Mouse (Mus musculus) heart, embryonic 10.5 days (tissue): ENCODE data around the gene Tff1. TPM values are rescaled to one million over a fixed set of nuclear protein-coding genes. Genes with fewer than 3 reads are reported as not detected.

Experiments
- DNase-seq: peaks from one replicate; pipeline ENCODE4 v3.0.0-alpha.2; 2017; ENCODE audit warnings: low spot score
- H3K27ac ChIP-seq: fragments of 300-500 bp; sonication (generic); 2 replicates; pipeline ENCODE4 v1.5.1; 2016; ENCODE audit warnings: mild to moderate bottlenecking
- H3K27me3 ChIP-seq: fragments of 300-500 bp; sonication (generic); 2 replicates; pipeline ENCODE4 v1.6.1; 2016; ENCODE audit warnings: mild to moderate bottlenecking; ENCODE audit not compliant: poor library complexity, insufficient read depth, severe bottlenecking
- H3K36me3 ChIP-seq: fragments of 300-500 bp; sonication (generic); 2 replicates; pipeline ENCODE4 v1.6.1; 2016; ENCODE audit warnings: mild to moderate bottlenecking, moderate library complexity
- H3K4me1 ChIP-seq: fragments of 300-500 bp; sonication (generic); 2 replicates; pipeline ENCODE4 v1.6.1; 2016; ENCODE audit warnings: mild to moderate bottlenecking
- H3K4me3 ChIP-seq: fragments of 300-500 bp; sonication (generic); 2 replicates; pipeline ENCODE4 v1.5.1; 2016; ENCODE audit warnings: mild to moderate bottlenecking, moderate library complexity
- H3K9me3 ChIP-seq: fragments of 300-500 bp; sonication (generic); 2 replicates; pipeline ENCODE4 v1.6.1; 2016; ENCODE audit warnings: mild to moderate bottlenecking, moderate library complexity
- WGBS: fragments of 180-500 bp; shearing (Covaris S2); methylation state at CpG from one replicate; pipeline ENCODE4 v1.1.7; 2016; 5-methylcytosine and 5-hydroxymethylcytosine counted together
- polyA plus RNA-seq: library from polyadenylated mRNA; unstranded; fragments of >200 nt; fragmentation: Nextera tagmentation; extraction: Ambion mirVana; gene quantifications from 2 replicates; pipeline ENCODE4 v1.2.1, GENCODE M21; 2016

Gene Tff1
- polyA plus RNA-seq, 1 experiment from 2014 or later = 0.33 TPM

DNA sequence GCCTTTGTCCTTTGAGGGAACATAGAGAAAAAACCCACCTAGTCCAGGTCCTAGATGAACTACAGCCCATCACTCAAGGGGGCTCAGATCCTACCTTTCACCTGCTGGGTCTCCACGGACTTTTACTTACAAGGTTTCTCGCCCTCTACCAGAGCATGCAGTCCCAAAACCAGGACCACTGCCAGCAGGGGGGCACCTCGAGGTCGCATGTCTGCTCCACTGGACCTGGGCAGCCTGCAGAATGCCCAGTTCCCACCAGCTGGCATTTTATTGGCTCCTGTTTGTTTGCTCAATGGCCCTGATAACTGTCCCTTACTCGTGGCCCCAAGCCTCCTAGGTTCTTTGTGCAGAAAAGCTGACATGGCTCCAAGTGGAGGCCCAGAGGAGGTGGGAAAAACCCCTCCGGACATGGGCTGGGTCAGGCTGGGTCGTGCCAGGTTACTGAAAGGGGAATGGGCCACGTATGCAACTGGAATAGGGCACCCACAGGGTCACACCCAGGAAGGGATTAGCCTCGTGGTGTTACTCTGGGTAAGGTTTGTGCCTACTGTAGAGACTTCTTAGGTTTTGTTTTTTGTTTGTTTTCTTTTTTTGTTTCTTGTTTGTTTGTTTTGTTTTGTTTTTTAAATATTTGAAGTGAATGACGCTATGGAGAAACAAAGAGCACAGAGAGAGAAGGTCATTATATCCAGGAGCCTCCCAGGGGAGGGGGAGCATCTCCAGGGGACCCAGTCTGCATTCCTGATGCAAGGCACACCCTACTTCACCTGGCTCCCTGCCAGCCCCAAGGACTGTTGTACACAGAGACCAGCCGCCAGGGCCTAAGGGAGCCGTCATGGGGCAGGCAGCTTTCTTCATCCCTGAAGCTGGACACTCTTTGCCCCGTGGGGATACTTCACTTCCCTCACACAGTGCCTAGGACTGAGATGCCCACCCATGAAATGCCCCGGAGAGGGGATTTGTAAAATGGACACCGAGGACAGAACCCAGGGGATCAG is 20.7 kb downstream of the Tff1 start, which contains the start of gene Tff2:
TSS of gene Tff2 (minus strand) at position 243 of the 998 bp plus-strand sequence.
- no peaks in the 10 kb centered on the region for H3K4me1 ChIP-seq
- 0 out of 2 replicates have a peak within 1 kb of the TSS, but pooled peaks have one; percentile 13 for H3K27ac ChIP-seq
- no peak for DNase-seq
- H3K4me3 ChIP-seq = no peak within 1 kb of the TSS
- peaks cover 6% of the 10 kb centered on the region; the same call in 1 of the 2 replicates for H3K27me3 ChIP-seq
- no peaks in the 10 kb centered on the region for H3K9me3 ChIP-seq
- 68% methylated on average over 15 of the region's 15 CpGs for WGBS
- H3K36me3 ChIP-seq = no peaks in the 10 kb centered on the region

- WGBS = 87% methylated on average over 7 of the region's 7 CpGs
- peaks cover 6% of the 10 kb centered on the region; the same call in 1 of the 2 replicates for H3K27me3 ChIP-seq
- H3K9me3 ChIP-seq = no peaks in the 10 kb centered on the region
- H3K27ac ChIP-seq = no peak overlapping the region
- H3K4me1 ChIP-seq = no peaks in the 10 kb centered on the region
- no peak for DNase-seq
- H3K4me3 ChIP-seq = no peak overlapping the region
- H3K36me3 ChIP-seq = no peaks in the 10 kb centered on the region
These were observed 23.0 kb downstream of the Tff1 start for GRCm38 (mm10) chr17:31142116-31142515.

GRCm38 (mm10) chr17:31138398-31138797 is 26.7 kb downstream of the Tff1 start:
- no peaks in the 10 kb centered on the region; the same call in 1 of the 2 replicates for H3K27me3 ChIP-seq
- H3K9me3 ChIP-seq = no peaks in the 10 kb centered on the region
- H3K4me1 ChIP-seq = peaks cover 2% of the 10 kb centered on the region; the same call in 1 of the 2 replicates
- no peak for DNase-seq
- H3K4me3 ChIP-seq = no peak overlapping the region
- no peak overlapping the region for H3K27ac ChIP-seq
- WGBS = 18% methylated on average over 5 of the region's 5 CpGs
- no peaks in the 10 kb centered on the region for H3K36me3 ChIP-seq

GRCm38 (mm10) chr17:31136821-31137220 is 28.3 kb downstream of the Tff1 start:
- peaks cover 2% of the 10 kb centered on the region; the same call in 1 of the 2 replicates for H3K4me1 ChIP-seq
- no peaks in the 10 kb centered on the region for H3K36me3 ChIP-seq
- H3K27ac ChIP-seq = no peak overlapping the region
- WGBS = 82% methylated on average over 1 of the region's 1 CpGs
- H3K4me3 ChIP-seq = no peak overlapping the region
- no peak for DNase-seq
- H3K27me3 ChIP-seq = no peaks in the 10 kb centered on the region; the same call in 1 of the 2 replicates
- no peaks in the 10 kb centered on the region for H3K9me3 ChIP-seq

- Histone ChIP-seq H3K27ac (no peak overlapping the region), H3K4me3 (no peak overlapping the region), H3K4me1 (peaks cover 2% of the 10 kb centered on the region; the same call in 1 of the 2 replicates), H3K27me3 (peaks cover under 1% of the 10 kb centered on the region), H3K9me3 (no peaks in the 10 kb centered on the region), H3K36me3 (no peaks in the 10 kb centered on the region)
- 46% methylated on average over 3 of the region's 3 CpGs for WGBS
- DNase-seq = no peak
These were observed 28.8 kb downstream of the Tff1 start for GRCm38 (mm10) chr17:31136291-31136690.

- Histone ChIP-seq H3K36me3 (no peaks in the 10 kb centered on the region), H3K9me3 (no peaks in the 10 kb centered on the region)
- 66% methylated on average over 6 of the region's 6 CpGs for WGBS
These were observed 30.2 kb downstream of the Tff1 start for GRCm38 (mm10) chr17:31134913-31135312.

DNA sequence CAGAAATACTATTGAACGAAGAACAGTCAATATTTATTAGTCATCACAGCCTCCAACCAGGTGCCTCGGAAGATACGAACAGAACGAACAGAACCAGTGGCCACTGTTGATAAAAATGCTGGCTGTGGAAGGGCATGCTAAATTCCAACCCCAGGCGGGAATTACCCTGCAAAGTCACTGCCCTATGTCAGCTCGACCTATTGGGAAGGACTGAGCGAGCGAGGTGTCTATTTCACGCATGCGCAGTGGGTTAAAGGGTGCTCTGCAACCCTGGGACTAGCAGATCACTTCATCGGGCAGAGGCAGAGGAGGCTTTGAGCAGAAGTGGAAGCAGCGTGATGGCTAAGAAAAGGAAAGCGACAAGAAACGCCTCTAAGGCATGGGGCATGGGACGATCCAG is 31.3 kb downstream of the Tff1 start:
- peaks cover 5% of the 10 kb centered on the region; the same call in 1 of the 2 replicates for H3K27me3 ChIP-seq
- no peaks in the 10 kb centered on the region for H3K9me3 ChIP-seq
- H3K4me1 ChIP-seq = peaks cover 6% of the 10 kb centered on the region; the same call in 1 of the 2 replicates
- no peaks in the 10 kb centered on the region for H3K36me3 ChIP-seq
- no peak for DNase-seq
- H3K4me3 ChIP-seq = no peak overlapping the region
- no peak overlapping the region for H3K27ac ChIP-seq
- 72% methylated on average over 15 of the region's 15 CpGs for WGBS

More at GRCm38 (mm10) chr17:31134913-31135312, 30.2 kb downstream of the Tff1 start:
- Histone ChIP-seq H3K4me1 (peaks cover 2% of the 10 kb centered on the region; the same call in 1 of the 2 replicates), H3K4me3 (no peak overlapping the region), H3K27ac (no peak overlapping the region), H3K27me3 (peaks cover 5% of the 10 kb centered on the region)
- no peak for DNase-seq

GRCm38 (mm10) chr17:31131269-31131821 is 33.7 kb downstream of the Tff1 start:
- Histone ChIP-seq H3K27me3 (peaks cover 9% of the 10 kb centered on the region; the same call in 1 of the 2 replicates), H3K36me3 (no peaks in the 10 kb centered on the region), H3K4me3 (no peak overlapping the region), H3K27ac (no peak overlapping the region), H3K9me3 (no peaks in the 10 kb centered on the region), H3K4me1 (peaks cover 6% of the 10 kb centered on the region; the same call in 1 of the 2 replicates)
- no peak for DNase-seq
- WGBS = 74% methylated on average over 10 of the region's 10 CpGs

GRCm38 (mm10) chr17:31129452-31129851 is 35.6 kb downstream of the Tff1 start, which contains the start of gene Tff3:
Gene Tff3 (minus strand): TSS chr17:31129646.
- WGBS = 41% methylated on average over 2 of the region's 2 CpGs
- peaks cover 9% of the 10 kb centered on the region; the same call in 1 of the 2 replicates for H3K27me3 ChIP-seq
- 0 out of 2 replicates have a peak, but pooled peaks cover 4% of the 10 kb centered on the region for H3K4me1 ChIP-seq
- no peaks in the 10 kb centered on the region for H3K9me3 ChIP-seq
- no peak within 1 kb of the TSS for H3K4me3 ChIP-seq
- no peaks in the 10 kb centered on the region for H3K36me3 ChIP-seq
- no peak within 1 kb of the TSS for H3K27ac ChIP-seq
- DNase-seq = no peak

GRCm38 (mm10) chr17:31128708-31129318 is 36.3 kb downstream of the Tff1 start:
- 77% methylated on average over 9 of the region's 9 CpGs for WGBS
- 0 out of 2 replicates have a peak, but pooled peaks cover 4% of the 10 kb centered on the region for H3K4me1 ChIP-seq
- H3K9me3 ChIP-seq = no peaks in the 10 kb centered on the region
- H3K27me3 ChIP-seq = peaks cover 9% of the 10 kb centered on the region; the same call in 1 of the 2 replicates
- H3K4me3 ChIP-seq = no peak overlapping the region
- DNase-seq = no peak
- no peaks in the 10 kb centered on the region for H3K36me3 ChIP-seq
- no peak overlapping the region for H3K27ac ChIP-seq

GRCm38 (mm10) chr17:31125548-31126266 is 39.4 kb downstream of the Tff1 start:
- Histone ChIP-seq H3K9me3 (no peaks in the 10 kb centered on the region), H3K4me3 (no peak overlapping the region), H3K27ac (no peak overlapping the region), H3K27me3 (peaks cover 4% of the 10 kb centered on the region; the same call in 1 of the 2 replicates), H3K36me3 (no peaks in the 10 kb centered on the region), H3K4me1 (0 out of 2 replicates have a peak, but pooled peaks cover 4% of the 10 kb centered on the region)
- no peak for DNase-seq
- WGBS = 37% methylated on average over 9 of the region's 9 CpGs

- H3K4me3 ChIP-seq = no peak overlapping the region
- DNase-seq = no peak
- H3K27me3 ChIP-seq = peaks cover 2% of the 10 kb centered on the region; the same call in 1 of the 2 replicates
- H3K36me3 ChIP-seq = no peaks in the 10 kb centered on the region
- WGBS = 11% methylated on average over 8 of the region's 8 CpGs
- H3K27ac ChIP-seq = no peak overlapping the region
- peaks cover 6% of the 10 kb centered on the region; the same call in 1 of the 2 replicates for H3K4me1 ChIP-seq
- no peaks in the 10 kb centered on the region for H3K9me3 ChIP-seq
These were observed 43.1 kb downstream of the Tff1 start for GRCm38 (mm10) chr17:31121975-31122374.
